Mouse (Mus musculus): ENCODE results near the gene Thra. TPM values are rescaled to one million over a fixed set of nuclear protein-coding genes. Genes with fewer than 3 reads are reported as not detected.
A peak's percentile ranks its signal among the peaks of the same experiment; 100 is the strongest.

Thra gene
- polyA plus RNA-seq, 1 experiment from 2014 or later: 45.3 TPM

- H3K27ac ChIP-seq (replicated peaks): peak overlapping the region; percentile 30
- peaks cover 3% of the 10 kb centered on the region for H3K27me3 ChIP-seq
- H3K4me1 ChIP-seq: peaks cover 52% of the 10 kb centered on the region
- H3K9me3 ChIP-seq: no peaks in the 10 kb centered on the region
- H3K36me3 ChIP-seq: no peaks in the 10 kb centered on the region
- 88% methylated on average over 5 of the region's 5 CpGs for WGBS
- no peak overlapping the region for H3K4me3 ChIP-seq
- no peak overlapping the region for H3K9ac ChIP-seq (replicated peaks)
- ATAC-seq (ENCODE audit: low FRiP score, low read depth): no peak
- H3K4me2 ChIP-seq (replicated peaks): peak overlapping the region; percentile 96; the same call in 1 of the 2 replicates
These were observed 47.7 kb downstream of the Thra start for GRCm38 (mm10) chr11:98788139-98788538.

GRCm38 (mm10) chr11:98788550-98789218, 48.2 kb downstream of the Thra start:
- 13% methylated on average over 18 of the region's 18 CpGs for WGBS
- Histone ChIP-seq H3K36me3 (no peaks in the 10 kb centered on the region), H3K4me1 (peaks cover 52% of the 10 kb centered on the region), H3K9me3 (no peaks in the 10 kb centered on the region), H3K27me3 (peaks cover 3% of the 10 kb centered on the region), H3K27ac (replicated peaks) (peak overlapping the region; percentile 30), H3K4me3 (peak overlapping the region; percentile 46), H3K4me2 (replicated peaks) (peak overlapping the region; percentile 96), H3K9ac (replicated peaks) (peak overlapping the region; percentile 59)
- peak; percentile 83 for ATAC-seq (ENCODE audit: low FRiP score, low read depth)

- peak overlapping the region; percentile 96 for H3K4me2 ChIP-seq (replicated peaks)
- H3K36me3 ChIP-seq: no peaks in the 10 kb centered on the region
- 0 out of 2 replicates have a peak, but pooled peaks have one; percentile 27 for ATAC-seq (ENCODE audit: low FRiP score, low read depth)
- peak overlapping the region; percentile 46 for H3K4me3 ChIP-seq
- no peak overlapping the region for H3K27ac ChIP-seq (replicated peaks)
- WGBS: 1% methylated on average over 25 of the region's 25 CpGs
- no peaks in the 10 kb centered on the region; the same call in none of the 2 replicates for H3K27me3 ChIP-seq
- peak overlapping the region; percentile 59 for H3K9ac ChIP-seq (replicated peaks)
- H3K9me3 ChIP-seq: no peaks in the 10 kb centered on the region
- peaks cover 54% of the 10 kb centered on the region for H3K4me1 ChIP-seq
These were observed 48.9 kb downstream of the Thra start for GRCm38 (mm10) chr11:98789219-98789807.

GRCm38 (mm10) chr11:98789824-98790223, 49.4 kb downstream of the Thra start:
- ATAC-seq (ENCODE audit: low FRiP score, low read depth): no peak
- H3K4me2 ChIP-seq (replicated peaks): peak overlapping the region; percentile 96
- H3K9ac ChIP-seq (replicated peaks): no peak overlapping the region
- H3K4me1 ChIP-seq: peaks cover 54% of the 10 kb centered on the region
- H3K36me3 ChIP-seq: no peaks in the 10 kb centered on the region
- H3K9me3 ChIP-seq: no peaks in the 10 kb centered on the region
- no peak overlapping the region for H3K27ac ChIP-seq (replicated peaks)
- peak overlapping the region; percentile 46; the same call in 1 of the 2 replicates for H3K4me3 ChIP-seq
- 39% methylated on average over 5 of the region's 5 CpGs for WGBS
- no peaks in the 10 kb centered on the region; the same call in 1 of the 2 replicates for H3K27me3 ChIP-seq

GRCm38 (mm10) chr11:98790631-98791205, 50.3 kb downstream of the Thra start:
- H3K9ac ChIP-seq (replicated peaks): no peak overlapping the region
- H3K9me3 ChIP-seq: no peaks in the 10 kb centered on the region
- no peaks in the 10 kb centered on the region for H3K36me3 ChIP-seq
- peaks cover 48% of the 10 kb centered on the region for H3K4me1 ChIP-seq
- H3K27ac ChIP-seq (replicated peaks): no peak overlapping the region
- H3K4me3 ChIP-seq: no peak overlapping the region
- ATAC-seq (ENCODE audit: low FRiP score, low read depth): no peak
- 85% methylated on average over 5 of the region's 5 CpGs for WGBS
- no peaks in the 10 kb centered on the region for H3K27me3 ChIP-seq
- no peak overlapping the region for H3K4me2 ChIP-seq (replicated peaks)

- no peaks in the 10 kb centered on the region for H3K36me3 ChIP-seq
- no peaks in the 10 kb centered on the region for H3K9me3 ChIP-seq
- WGBS: 83% methylated on average over 1 of the region's 1 CpGs
- H3K4me3 ChIP-seq: no peak overlapping the region
- H3K4me1 ChIP-seq: peaks cover 41% of the 10 kb centered on the region
- no peak overlapping the region for H3K9ac ChIP-seq (replicated peaks)
- no peak overlapping the region for H3K27ac ChIP-seq (replicated peaks)
- no peak overlapping the region for H3K4me2 ChIP-seq (replicated peaks)
- H3K27me3 ChIP-seq: no peaks in the 10 kb centered on the region
- no peak for ATAC-seq (ENCODE audit: low FRiP score, low read depth)
These were observed 51.0 kb downstream of the Thra start for GRCm38 (mm10) chr11:98791448-98791847.

GRCm38 (mm10) chr11:98792081-98792480, 51.6 kb downstream of the Thra start:
- Histone ChIP-seq H3K4me1 (peaks cover 35% of the 10 kb centered on the region), H3K27ac (replicated peaks) (no peak overlapping the region), H3K27me3 (no peaks in the 10 kb centered on the region), H3K36me3 (no peaks in the 10 kb centered on the region), H3K4me3 (no peak overlapping the region), H3K4me2 (replicated peaks) (no peak overlapping the region), H3K9ac (replicated peaks) (peak overlapping the region; percentile 37; the same call in 1 of the 2 replicates), H3K9me3 (no peaks in the 10 kb centered on the region)
- no peak for ATAC-seq (ENCODE audit: low FRiP score, low read depth)
- WGBS: 5% methylated on average over 4 of the region's 4 CpGs

- Histone ChIP-seq H3K27me3 (no peaks in the 10 kb centered on the region), H3K36me3 (peaks cover 7% of the 10 kb centered on the region), H3K4me1 (peaks cover 37% of the 10 kb centered on the region), H3K9me3 (no peaks in the 10 kb centered on the region), H3K27ac (replicated peaks) (peak overlapping the region; percentile 99), H3K4me3 (peak overlapping the region; percentile 85), H3K9ac (replicated peaks) (peak overlapping the region; percentile 99), H3K4me2 (replicated peaks) (peak overlapping the region; percentile 99)
- 0% methylated on average over 23 of the region's 30 CpGs for WGBS
- peak; percentile 61 for ATAC-seq (ENCODE audit: low FRiP score, low read depth)
These were observed 54.1 kb downstream of the Thra start for GRCm38 (mm10) chr11:98794469-98795014.

GRCm38 (mm10) chr11:98795015-98795713, 54.7 kb downstream of the Thra start, which contains the start of gene Msl1:
Gene Msl1, plus strand, starts transcription at chr11:98795516.
- Histone ChIP-seq H3K9me3 (no peaks in the 10 kb centered on the region), H3K27ac (replicated peaks) (peak within 1 kb of the TSS; percentile 99), H3K4me2 (replicated peaks) (peak within 1 kb of the TSS; percentile 99), H3K4me3 (peak within 1 kb of the TSS; percentile 85), H3K4me1 (peaks cover 34% of the 10 kb centered on the region), H3K36me3 (peaks cover 13% of the 10 kb centered on the region), H3K27me3 (no peaks in the 10 kb centered on the region), H3K9ac (replicated peaks) (peak within 1 kb of the TSS; percentile 99)
- peak; percentile 74 for ATAC-seq (ENCODE audit: low FRiP score, low read depth)
- WGBS: under 1% methylated on average over 60 of the region's 89 CpGs

GRCm38 (mm10) chr11:98795714-98796514, 55.5 kb downstream of the Thra start:
- under 1% methylated on average over 59 of the region's 74 CpGs for WGBS
- Histone ChIP-seq H3K4me1 (peaks cover 34% of the 10 kb centered on the region), H3K4me2 (replicated peaks) (peak overlapping the region; percentile 99), H3K27me3 (no peaks in the 10 kb centered on the region), H3K4me3 (peak overlapping the region; percentile 85), H3K36me3 (peaks cover 20% of the 10 kb centered on the region), H3K9me3 (no peaks in the 10 kb centered on the region), H3K9ac (replicated peaks) (peak overlapping the region; percentile 99), H3K27ac (replicated peaks) (peak overlapping the region; percentile 99)
- peak; percentile 64 for ATAC-seq (ENCODE audit: low FRiP score, low read depth)

Measured in midbrain, embryonic 12.5 days (tissue).